Mouse (Mus musculus) monocyte, adult 2 months (primary cell): ENCODE measurements around the gene Anks6.
"Not testable (repeated sequence)": the region's sequence is repeated elsewhere in the genome, so short reads cannot be mapped to it uniquely, and the experiment has no call there.

Experiments
- DNase-seq, 2 experiments: peaks; one replicate each; pipeline ENCODE4 v3.0.0; 2022; ENCODE audit warnings: low spot score in 2 of 2, low read depth in 1 of 2

Gene Anks6

DNA sequence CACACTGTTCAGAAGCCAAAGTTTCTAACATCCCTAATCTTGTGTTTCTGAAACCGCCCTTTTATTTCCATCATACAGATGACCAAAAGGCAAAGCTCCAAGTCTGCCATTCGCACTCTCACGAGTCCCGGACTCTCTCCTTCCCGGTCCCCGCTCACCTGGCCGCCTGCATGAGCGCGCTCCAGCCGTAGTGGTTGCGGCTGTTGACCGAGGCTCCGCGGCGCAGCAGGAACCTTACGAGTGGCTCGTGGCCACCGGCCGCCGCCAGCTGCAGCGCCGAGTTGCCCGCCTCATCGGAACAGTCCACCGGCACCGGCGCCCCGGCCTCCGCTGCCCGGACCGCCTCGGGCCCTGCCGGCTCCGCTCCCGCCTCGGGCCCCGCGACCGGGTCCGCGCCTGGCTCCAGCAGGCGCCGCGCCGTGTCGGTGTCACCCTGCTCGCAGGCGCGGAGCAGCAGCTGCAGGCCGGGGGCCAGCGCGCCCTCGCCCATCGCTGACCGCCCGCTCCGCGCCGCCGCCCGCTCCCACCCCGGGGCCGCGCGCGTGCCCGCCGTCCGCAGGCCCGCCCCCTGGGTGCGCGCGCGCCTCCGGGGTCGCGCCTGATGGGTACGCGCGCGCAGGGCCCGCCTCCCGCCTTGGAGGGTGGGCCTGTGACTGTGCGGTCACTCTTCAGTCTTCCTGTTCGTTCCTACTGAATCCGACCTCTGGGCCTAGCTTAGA, at the start of gene Anks6:
Gene Anks6 (minus strand): TSS at position 637 of the 719 bp plus-strand sequence.
- no peak for DNase-seq

DNA sequence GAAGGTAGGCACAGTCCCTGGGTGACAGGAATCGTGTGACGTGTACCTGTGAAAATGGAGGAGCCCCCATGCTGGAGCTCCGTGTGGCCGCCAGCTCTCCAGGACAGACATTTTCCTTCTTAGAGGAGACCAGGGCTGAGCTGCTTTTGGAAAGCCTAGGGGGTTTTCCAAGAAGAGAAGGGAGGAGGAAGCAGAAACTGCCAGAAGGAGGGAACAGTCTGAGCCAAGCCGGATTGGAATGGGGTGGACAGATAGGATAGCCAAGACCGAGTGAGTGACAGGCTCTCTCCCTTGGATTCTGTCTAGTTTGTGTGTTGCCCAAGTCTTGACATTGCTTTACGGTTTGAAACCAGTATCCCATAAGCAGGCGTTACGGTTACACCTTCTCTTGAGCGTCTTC, 46.3 kb upstream of the Anks6 start:
- no peak for DNase-seq

DNA sequence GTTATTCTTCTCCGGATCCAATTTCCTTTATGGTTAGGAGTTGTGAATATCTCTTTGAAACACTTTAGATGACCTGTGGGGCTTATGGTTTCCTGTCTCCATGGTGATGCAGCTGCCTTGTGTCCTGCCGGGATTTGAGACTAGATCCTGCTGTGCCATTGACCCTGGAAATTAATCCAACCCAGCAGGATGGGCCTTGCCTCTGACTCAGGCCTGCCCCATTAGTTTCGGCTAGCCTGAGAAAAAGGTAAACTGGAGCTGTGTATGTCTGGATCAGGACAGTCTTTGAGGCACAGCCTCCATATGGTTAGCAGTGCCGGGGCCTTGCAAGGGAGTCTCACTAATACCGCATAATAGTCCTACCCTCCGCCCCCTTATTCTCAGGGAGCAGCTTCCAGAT, 36.4 kb upstream of the Anks6 start:
- DNase-seq: no peak

DNA sequence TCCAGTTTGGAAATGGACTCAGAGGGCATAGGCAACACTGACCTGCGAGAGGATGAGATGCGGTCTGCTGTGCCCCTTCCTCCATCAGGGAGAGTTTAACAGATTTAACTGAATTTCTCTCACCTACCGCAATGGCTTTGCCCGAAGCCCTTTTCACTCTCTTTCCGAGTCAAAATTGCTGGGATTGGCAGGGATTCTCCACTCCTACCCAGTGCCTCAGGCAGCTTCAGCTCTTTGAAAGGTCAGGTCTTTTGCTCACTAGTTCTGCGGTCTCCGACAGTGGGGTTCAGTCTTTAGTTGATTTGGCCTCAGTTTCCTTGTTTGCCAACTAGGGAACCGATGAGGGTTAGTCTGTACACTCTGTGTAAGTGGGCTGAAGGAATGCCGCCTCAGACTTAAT, 35.9 kb upstream of the Anks6 start:
- DNase-seq: no peak

DNA sequence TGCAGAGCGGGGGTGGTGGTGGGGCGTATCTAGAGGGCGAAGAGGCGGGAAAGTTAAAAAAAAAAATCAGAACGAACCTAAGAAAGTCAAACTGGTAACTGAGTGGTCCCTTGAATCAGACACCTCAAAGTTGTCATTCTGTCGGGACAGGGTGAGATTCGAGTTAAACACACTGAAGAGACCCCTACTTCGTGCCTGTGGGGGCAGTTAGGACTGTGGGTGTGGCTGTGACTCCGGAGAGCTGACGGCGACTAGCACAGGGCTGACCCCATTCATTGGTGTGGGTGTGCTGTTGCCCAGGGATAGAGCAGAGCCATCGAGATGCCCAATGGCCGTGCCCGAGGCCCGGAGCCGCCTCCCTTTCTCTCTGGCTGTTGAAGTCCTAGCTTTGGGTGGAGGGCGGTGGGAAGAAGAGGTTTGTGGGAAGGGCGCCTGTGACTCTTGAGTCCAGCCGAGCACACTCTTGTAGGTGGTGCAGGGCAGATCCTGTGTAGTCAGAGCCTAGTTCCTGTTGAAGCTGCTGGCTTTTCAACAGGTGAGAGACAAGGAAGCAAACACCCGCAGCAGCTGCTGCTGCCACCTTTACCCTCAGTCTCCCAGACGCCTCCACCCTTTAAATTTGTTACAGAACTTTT, 35.3 kb upstream of the Anks6 start:
- no peak for DNase-seq

DNA sequence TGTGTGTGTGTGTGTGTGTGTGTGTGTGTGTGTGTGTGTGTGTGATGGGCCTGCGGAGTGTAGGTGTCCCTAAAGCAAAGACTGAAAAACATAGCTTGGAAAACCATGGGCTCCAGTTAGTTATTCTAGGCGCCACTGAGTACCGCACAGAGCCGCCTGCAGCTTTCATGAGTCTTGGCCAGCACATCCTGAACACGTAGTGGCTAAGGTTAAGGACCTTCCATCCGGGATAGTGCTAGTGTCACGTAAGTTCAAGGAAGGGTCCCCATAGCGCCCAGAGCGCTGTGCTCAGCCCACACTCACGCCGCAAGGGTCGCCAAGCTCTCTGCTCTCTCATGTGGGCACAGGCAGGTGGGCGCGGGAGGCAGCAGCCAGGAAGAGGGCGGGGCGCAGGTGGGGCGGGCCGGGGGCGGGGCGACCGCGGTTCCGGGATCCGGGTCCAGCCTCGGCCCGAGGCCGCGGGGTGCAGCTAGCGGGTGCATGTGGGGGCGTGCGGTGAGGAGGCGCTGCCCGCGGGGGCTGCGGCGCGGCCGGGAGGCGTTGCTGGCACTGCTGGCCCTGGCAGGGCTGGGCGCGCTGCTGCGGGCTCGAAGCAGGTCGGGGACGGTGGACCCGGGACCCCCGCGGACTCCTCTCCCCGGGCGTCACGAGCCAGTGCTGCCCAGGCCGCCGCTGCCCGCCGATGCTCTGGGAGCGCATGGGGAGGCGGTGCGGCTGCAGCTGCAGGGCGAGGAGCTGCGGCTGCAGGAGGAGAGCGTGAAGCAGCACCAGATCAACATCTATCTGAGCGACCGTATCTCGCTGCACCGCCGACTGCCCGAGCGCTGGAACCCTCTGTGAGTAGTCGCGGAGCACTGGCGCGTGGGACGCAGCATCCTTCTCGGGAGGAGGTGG, 34.5 kb upstream of the Anks6 start, which contains the start of gene Galnt12:
Gene Galnt12 (plus strand): TSS at position 417 of the 894 bp plus-strand sequence.
- no peak for DNase-seq

DNA sequence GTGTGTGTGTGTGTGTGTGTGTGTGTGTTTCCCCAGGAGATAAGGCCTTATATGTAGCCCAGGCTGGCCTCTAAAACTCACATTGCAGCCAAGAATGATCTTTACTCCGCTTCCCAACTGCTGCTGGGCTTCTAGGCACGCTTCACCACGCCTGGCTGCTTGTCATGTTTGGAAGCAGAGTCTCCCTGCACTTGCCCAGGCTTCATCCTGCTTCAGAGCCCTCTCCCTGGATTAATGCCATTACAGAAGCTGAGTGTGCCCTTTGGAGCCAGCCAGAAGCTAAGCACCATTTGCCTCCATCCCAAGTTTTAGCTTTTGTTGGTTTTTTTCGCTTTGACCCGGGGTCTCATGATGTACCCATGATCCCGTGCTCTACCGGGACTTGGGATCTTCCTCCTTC, 31.4 kb upstream of the Anks6 start:
- DNase-seq: no peak

DNA sequence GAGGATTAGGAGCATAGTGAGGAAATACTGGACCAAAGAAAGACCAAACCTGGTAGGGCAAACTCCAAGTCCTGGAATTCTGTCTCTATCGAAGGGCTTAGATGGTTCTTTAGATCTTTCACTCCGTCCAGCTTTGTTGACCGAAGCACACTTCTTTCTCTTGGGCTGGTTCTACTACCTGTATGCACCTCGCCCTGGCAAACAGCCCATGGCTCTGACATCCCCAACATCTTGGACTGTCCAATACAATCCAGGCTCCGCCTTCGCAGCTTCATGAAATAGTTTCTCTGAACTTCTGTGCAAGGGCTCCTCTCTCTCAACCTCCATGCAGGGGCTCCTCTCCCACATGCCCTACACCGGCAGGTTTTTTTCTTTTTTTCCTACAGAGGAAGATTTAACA, 26.6 kb upstream of the Anks6 start:
- no peak for DNase-seq

DNA sequence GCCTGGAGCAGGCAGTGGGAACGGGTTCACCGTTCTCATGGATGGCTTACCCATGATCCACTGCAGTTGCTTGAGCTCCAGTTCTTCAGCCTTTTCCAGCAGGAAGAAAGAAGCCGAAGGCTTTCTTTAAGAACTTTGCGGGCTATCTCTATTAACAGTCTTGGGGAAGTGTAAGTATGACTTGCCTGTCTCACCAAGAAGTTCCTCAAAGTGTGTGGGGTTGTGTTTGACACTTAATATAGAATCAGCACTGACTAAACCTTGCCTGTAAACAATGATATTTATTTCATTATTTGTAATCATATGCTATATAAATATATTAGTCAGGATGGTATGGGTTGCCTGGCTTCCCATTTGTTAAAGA, 23.4 kb upstream of the Anks6 start:
- no peak for DNase-seq

DNA sequence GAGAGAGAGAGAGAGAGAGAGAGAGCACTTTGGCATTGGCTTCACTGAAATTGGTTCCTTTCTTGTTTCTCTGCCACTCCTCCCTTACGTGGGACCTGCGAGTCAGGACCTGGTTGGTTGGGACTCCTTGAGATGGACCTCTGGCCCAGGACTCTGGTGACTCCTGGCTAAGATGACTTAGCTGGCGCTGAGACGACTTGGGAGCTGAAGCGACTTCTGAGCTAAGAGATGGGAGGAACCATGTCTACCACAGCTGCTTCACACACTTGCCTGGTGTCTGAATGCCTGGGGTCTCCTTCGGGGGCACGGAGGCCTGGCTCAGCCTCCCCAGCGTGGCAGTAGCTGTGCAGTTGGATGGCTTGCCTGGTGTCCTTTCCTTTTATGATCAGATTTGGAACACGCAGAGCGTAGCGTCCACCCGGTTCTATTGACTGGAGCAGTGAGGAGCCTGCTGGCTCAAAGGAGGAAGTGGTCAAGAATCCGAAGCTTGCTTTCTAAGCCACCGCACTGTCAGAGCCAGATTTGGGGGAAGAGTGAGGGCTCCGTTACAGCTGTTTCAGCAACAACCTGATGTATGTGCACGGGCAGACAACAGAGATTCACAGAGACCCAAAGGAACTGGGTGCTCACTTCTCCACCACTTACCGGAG, 22.9 kb upstream of the Anks6 start:
- DNase-seq: peak; percentile 30 to 34

DNA sequence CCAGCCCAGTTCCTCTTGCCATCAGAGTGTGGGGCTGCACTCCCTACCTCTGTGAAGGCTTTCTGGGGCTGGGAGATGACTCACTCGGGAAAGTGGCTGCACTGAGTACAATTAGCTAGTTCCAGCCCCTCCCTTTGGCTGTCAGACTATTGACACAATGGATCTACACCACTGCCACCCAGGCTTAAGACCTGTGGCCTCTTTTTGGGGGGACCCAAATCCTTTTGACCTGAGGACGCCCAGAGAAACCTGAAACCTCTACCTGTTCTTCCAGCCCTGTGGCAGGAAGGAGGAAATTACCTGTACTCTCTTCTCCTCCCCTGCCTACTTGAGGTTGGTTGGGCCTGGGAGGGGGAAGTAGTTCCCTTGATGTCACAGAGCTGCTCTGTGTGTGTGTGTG, 17.8 kb upstream of the Anks6 start:
- no peak for DNase-seq

DNA sequence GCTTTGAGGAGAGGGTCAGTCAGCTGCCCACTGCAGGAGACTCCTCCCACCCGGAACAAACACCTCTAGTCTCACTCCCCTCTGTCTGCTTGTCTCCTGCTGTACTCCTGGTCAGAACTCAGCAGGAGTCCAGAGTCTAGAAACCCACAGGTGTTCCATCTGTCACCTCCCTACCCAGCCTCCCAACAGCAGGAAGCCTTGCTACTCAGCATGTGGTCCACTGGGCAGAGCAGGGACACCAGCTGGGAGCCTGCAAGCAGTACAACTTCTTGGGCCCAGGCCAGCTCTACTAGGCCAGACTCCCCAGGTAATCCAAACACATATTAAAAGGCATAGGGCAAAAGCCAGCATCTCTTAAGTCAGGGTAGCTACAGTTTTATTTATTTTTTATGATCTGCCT, 3.7 kb upstream of the Anks6 start:
- no peak for DNase-seq

DNA sequence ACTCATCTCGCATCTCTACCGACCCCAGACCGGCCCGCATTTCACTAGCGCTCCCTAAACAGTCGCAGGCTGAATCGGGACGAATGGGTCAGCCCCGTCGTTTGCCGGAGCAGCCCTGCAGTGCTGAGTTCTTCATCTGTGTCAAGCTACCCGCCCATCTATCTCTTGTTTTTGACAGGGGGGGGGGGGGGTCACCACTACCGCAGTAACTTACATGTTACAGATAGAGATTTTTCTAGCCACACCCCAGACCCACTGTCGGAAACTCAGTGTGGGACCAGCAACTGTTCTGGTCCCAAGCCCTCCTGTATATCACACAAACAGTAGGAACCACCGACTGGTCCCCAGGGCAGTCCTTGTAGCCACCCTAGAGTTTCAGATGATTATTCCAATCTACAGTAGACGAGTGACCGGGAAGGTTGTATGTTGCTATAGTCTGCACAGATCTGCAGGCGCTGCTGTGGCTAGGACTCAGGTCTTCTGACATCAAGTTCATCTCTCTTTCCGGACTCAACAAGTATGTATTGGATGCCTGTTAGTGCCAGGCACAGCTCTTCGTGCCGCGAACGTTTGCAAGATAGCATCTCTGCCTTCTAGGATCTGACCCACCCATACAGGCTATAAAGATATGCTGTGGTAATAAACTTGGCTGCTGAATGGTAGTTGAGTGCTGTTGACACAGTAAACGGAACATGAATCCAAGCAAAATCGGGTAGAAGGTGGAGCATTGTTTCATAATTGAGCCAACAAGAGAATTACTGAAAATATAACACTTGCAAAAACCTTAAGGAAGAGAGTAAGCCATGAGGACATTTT, 491 bp upstream of the Anks6 start:
- DNase-seq: no peak

DNA sequence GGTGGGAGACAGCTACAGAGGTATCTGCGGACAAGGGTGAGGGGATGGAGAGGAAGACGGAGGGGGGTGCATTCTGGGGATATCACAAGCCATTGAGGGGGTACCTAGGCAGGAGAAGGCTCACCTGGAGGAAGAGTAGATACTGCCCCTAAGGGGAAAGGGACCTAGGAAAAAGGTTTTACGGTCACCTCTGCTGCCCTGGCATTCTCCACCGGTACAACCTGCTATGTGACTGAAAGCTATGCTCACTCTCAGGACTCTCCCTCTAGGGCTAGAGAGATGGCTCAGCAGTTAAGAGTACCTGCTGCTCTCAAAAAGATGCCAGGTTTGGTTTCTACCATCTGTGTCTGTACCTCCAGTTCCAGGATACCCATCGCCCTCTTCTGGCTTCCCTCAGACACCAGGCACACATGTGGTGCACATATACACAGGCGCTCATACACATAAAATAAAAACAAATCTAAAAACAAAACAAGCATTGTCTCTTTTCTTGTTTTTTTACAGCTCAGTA, 1.6 kb downstream of the Anks6 start:
- DNase-seq: no peak

DNA sequence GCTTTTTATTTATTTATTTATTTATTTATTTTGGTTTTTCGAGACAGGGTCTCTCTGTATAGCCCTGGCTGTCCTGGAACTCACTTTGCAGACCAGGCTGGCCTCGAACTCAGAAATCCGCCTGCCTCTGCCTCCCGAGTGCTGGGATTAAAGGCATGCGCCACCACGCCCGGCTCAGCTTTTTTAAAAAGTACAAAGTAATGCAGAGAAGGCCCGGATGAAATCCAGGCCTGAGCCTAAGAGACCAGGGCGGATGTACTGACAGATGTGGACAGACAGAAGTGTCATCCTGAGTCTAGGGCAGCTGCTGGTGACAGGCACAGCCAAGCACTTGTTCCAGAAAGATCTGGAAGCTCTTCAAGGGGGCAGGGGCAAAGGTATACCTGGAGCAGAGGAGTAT, 2.1 kb downstream of the Anks6 start:
- DNase-seq: not testable (repeated sequence)

DNA sequence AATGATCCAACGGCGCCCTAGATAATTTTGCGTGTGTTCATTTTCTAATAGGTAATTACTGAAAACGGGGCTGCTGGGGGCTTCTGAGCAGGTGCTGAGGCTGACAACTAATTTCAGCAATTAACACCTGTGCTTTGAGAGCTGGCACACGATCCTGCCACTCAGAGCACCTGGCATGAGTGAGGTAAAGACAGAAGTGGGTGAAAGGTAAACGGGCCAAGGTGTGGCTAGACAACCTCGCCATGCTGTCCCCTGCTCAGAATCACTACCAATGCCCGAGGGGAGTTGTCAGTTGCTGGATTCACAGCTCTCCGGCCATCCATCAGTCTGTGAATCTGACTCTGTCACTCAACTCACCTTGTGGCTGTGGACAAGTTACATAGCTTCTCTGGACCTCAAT, 5.3 kb downstream of the Anks6 start:
- DNase-seq: no peak

DNA sequence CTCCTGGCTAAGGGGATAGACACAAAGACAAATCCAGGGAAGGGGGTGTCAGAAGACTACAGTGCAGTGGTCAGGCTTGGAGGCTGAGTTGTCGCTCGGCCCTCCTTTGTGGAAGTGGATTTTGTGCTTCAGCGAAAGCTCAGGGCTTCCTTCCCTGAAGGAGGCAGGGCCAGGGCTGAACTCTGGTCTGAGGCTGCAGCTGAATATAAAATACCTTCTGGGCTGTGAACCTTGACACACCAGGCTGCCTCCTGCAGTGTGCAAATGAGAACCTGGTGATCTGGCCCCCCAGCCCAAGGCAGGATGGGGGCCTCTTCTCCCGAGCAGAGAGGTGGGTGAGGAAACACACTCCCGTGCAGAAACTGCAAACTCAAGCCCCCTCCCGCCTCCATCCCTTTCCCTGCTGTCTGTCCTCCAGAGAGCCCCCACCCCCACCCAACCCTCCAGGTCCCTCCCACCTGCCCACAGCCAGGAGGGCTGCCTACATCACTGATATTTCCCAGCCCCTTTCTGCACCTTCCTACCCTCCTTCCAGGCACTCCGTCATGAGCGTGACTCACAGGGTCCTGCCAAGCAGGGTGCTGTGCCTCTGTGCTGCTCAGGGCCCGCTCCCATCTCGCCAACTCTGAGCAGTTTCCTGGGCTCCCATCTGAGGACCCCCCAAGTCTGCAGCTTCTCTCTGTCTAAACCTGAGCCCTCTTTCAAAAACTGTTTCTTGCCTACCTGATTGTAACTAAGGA, 6.4 kb downstream of the Anks6 start:
- DNase-seq: no peak

DNA sequence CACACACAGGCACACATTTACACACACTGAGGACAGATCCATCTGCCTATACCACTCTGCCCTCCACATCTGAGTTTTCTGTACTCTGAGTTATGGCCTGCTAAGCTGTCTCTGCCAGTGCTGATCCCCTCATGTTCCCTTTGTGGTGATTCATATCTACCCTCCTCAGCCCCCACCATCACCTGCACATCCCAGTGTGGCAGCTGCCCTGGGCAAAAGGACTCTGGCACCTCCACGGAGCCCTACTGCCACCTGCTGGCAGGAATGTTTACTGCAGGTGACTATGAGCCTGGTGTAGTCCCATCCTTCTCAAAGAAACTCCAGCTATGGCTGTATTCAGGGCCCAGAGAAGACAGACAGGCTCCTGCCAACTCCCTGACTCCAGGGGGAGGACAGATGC, 7.1 kb downstream of the Anks6 start:
- DNase-seq: peak; percentile 33 to 66

DNA sequence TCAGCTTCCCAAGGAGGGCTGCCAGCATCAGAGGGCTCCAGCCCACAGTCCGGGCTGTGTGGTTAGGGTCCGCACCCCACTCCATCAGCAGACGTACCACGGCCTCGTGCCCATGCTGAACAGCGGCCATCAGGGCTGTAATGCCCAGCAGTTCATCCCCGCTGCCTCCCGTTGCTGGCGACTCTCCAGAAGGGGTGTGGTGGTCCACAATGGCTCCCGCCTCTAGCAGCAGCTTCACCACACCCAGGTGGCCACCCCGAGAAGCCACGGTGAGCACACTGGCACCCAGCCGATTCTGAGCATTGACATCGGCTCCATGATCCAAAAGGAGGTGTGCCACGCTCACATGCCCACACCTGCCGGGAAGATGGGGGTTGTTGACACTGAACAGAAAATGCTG, 8.0 kb downstream of the Anks6 start:
- DNase-seq: no peak

DNA sequence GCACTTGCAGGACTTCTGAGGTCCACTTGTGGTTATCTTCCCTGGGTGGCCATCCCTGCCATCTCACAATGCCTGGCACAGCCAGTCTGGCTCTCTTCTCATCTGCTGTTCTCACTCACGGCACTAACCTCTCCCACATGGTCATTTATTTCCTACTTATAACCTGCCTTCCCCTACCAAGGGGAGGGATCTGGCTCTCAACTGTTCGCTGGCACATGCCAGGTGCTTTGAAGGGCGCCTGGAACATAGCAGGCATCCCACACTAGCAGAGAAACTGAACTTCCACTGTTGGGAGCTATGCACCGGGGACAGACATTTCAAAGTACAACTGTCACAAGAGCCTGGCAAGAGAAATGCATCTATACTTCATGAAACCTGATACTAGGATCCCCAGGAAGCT, 9.5 kb downstream of the Anks6 start:
- no peak for DNase-seq
